Mouse (Mus musculus): ENCODE measurements around the gene 1700021F07Rik.

Gene 1700021F07Rik

DNA sequence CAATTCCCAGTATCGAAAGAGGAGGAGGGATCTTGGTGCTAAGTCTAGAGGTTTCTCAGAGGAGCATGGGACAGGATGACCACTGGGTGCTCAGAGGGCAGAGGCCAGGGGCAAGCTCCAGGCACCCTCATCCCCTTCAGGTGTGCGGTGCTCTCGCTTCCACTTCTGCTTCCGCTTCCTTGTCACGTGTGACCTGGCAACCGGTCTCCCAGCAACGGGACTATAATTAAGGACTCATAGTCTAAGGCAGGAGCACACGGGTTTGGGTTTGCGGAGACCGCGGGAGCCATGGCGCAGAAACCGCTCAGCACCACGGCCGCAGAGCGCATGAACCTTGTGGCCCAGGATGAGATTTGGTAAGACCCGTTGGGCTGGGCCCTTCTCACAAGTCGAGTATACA is at the start of gene 1700021F07Rik:
Gene 1700021F07Rik, plus strand, starts transcription at position 211 of the 400 bp plus-strand sequence.
- DNase-seq = no peak

DNA sequence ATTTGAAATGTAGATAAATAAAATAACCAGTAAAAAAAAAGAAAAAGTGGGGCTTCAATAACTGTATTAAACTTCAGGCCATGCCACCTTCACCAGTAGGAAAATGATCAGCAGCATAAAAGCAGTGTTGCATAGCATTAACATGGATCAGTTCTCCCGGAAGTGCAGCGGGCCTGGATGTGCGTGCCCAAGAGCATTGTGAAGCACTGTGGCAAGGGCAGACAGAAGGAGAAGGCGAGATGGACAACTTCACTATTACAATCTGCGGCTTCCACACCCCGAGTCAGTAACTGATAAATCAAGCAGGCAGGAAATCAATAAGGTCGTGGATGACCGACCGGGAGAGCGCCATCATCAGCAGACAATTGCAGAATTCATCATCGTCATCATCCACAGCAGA is 49.2 kb upstream of the 1700021F07Rik start:
- DNase-seq = no peak

DNA sequence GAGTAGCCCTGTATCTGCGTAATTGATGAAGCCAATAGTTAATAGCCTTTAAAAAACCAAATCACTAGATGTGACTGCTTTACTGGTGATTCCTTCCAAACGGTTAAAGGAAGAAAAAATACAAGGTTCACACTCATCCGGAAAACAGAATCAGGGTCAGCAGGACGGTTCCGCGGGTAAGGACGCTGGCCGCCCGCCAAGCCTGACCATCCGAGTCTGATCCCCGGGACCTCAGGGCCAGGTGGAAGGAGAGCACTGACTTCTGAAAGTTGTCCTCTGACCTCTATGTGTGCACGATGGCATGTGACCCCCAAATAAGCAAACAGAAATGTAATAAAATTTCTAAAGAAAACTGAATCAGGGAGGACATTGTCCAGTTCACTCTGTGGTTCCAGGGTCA is 43.3 kb upstream of the 1700021F07Rik start:
- DNase-seq = no peak

DNA sequence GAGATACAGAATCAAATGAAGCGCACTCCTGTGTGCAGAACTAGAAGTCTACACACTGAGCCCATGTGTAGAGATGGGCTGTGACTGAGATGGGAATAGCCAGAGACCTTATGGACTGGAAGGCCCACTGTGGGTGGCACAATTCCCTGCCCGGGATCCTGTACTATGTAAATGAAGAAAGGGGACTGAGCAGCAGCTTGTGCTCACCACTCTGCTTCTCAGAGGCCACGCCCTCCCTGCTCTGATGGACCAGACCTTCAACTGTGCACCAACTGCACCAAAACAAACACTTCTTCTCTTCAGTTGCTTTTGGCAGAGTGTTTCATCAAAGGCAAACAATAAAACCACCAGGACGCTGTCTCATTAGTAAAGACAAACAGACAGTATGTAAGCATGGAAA is 37.9 kb upstream of the 1700021F07Rik start:
- DNase-seq = no peak

DNA sequence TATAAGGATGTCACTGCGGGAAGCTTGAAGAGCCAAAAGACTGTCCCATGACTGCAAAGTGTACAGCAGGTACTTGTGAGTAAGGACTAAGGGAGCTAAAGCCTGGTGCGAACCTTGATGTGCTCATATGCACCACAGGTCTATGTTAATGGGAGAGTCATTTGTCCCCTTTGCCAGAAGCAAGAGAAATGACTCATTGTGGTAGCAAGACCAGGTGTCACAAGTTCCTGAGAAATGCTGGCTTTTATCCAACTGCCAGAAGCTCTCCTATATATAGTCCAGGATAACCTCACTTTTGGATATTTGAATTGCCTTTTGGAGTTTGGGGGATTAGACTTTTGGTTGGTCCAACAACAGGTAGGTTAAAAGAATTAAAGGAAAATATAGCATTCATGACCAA is 22.8 kb upstream of the 1700021F07Rik start:
- no peak for DNase-seq

DNA sequence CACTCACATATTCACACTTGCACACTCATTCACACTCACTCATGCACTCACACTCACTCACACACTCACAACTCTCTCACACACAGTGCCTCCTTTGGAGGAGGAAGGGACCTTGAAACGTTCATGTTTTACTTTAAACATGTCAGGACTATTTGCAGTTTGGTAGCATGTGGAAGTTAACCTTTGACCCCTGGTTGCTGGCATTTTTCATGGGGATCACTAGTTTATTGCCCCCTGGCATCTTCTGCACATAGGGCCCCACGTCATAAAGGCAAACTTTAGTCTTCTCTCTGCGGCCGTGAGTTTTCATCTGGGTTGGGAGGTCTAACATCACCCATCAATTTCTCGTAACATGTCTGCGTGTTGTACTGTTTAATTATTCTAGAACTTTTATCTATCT is 8.4 kb upstream of the 1700021F07Rik start:
- no peak for DNase-seq

DNA sequence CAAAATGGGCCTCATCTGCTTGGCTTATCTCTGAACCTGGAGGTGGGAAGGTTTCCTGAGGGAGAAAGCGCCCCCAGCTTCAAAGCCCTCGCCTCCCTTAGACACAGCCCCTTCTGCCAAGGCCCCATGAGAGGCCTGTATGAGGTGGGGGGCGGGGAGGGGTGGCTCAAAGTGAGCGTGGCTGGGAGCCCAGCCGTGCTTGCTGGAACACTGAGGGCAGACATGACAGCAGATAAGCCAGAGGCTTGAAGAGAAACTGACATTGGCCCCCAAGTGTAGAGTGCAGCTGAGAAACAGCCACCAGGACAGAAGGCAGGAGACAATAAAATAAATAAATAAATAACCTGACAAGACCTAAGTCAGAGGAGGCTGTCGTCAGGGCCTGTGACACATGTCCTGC is 7.2 kb upstream of the 1700021F07Rik start:
- DNase-seq = no peak

DNA sequence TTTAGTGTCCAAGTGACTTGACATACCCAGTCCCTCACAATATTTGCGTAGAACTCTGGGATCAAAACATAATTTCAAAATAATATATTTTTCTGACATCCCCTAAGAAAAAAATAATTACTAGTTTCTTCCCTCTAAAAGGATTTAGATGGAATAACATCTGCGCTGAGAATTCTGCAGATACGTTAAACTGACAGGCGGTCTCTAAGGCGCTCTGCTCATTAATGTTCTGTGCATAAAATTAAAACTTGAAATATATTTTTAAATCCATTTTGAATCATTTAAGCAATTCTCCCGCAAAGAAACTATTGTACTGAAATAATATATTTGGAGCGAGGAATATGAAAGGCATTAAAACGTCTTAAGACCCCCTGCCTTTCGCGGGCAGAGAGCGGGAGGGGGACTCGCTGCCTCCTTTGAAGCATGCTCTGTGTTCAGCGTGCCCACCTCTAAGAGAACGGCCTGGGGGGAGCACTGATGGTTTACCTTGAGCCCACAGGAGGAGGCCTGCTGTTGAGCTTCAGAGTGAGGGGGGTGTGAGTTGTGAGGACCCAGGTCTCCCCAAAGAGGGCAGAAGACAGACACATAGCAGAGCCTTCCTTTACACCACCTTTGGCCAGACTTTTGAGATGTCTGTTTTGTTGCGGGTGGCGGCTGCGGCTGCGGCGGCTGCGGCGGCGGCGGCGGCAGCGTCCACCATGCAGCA is 6.1 kb upstream of the 1700021F07Rik start:
- no peak for DNase-seq

DNA sequence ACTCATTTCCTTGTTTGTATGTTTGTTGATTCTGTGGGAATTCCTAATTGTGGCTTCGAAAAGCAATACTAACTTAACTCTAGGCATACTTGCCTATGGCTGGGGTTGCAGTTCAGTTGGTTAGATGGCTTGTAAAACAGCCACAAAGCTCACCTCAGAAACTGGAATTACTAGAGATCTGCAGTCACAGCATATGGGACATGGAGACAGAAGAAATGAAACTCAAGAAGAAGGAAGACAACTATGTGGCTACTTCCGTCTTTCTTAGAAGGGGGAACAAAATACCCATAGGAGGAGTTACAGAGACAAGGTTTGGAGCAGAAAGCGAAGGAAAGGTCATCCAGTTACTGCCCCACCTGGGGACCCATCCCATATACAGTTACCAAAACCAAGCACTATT is 6.1 kb downstream of the 1700021F07Rik start:
- no peak for DNase-seq

DNA sequence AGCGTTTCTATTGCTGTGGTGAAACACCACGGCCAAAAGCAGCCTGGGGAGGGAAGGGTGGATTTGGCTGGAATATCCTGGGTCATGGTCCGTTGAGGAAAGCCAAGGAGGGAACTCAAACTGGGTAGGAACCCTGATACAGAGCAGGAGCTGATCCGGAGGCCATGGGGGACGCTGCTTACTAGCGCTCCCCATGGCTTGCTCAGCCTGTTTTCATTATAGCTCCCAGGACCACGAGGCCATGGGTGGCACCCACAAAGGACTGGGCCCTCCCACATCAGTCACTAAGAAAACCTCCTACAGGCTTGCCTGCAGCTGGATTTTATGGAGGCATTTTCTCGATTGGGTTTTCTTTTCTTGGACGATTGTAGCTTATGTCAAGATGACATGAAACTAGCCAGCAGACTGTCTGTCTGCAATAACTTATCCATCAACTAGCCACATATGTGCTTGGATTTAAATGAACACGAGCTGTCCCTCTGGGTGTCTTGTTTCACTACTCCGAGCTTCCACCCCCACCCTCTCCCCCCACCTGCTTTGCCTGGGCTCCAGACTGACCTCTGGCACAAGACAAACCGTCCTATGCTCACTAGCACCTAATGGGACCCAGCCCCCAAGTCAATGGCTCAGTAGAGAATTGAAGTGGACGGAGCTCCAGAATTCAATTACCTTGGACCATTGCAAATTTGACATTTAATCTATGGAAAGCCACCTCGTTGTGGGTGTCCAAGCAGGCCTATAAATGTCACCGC is 10.5 kb downstream of the 1700021F07Rik start:
- no peak for DNase-seq

DNA sequence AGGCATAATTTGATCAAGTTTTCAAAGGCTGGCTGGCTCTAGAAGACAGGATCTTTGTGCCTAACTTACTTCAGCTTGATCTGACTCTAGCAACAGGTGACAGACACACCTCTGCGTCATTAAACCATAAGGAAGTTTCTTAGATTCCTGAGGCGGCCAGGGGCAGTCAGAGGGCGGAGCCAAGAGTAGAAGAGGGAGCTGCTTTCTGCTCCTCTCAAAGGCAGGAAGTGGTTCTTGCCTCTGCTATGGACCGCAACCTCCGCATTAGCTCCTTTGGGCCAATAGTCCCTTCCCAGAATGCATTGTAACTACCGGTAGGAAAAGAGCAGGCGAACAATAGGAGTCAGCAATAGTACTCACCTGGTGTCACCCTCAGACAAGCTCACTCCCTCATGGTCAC is 12.2 kb downstream of the 1700021F07Rik start:
- no peak for DNase-seq

DNA sequence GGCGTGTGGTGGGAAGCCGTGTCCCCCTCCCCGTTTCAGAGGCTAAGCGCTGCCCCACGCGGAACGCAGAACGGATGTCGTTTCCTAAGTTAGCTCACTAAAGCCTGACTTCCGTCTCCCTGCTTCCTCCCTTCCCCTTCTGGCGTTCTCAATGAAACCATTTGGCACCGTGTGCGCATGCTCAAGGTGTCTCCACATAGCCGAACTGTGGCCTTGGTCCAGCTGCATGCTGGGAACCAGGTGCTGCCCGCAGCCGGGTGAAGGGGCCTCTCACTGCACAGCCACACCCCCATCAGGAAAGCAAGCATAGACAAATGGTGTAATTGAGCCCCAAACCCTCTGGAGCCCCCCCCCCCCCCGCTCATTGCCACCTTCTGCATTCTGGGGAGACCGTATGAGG is 13.0 kb downstream of the 1700021F07Rik start:
- peak; percentile 34 for DNase-seq

DNA sequence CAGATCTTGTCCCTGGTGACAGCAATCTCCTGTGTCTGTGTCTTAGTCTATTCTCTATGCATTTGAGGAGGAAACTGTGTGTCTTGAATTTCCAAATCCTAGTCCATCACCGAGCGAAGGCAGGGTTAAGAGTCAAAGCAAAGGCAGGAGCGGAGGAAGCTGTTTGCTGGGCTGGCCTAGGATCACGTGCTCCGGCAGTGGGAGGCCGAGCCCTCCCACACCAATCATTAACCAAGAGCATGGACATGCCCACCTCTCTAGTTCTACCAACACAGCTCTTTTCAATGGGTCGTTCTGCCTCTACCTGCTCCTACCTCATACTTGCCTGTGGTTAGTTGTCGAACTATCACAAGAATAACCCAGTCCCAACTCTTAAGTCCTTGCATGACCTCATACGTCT is 13.5 kb downstream of the 1700021F07Rik start:
- DNase-seq = peak; percentile 57

DNA sequence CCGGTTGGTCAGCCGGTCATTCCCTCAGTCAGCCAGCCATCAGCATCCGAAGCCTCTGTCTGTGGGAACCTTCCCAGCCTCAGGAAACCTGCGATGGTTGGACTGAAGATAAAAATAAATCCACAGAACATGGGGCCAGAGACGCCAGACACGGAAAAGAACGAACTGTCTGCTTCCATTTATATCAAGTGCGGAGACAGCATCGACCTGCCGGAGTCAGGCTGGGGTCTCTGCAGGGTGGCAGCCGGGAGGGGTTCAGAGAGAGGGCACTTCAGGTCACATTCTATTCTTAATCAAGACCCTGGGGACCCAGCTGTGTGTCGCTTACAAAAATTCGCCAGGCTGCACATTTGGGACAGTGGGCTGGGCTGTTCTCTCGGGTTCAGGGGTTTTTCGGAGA is 17.4 kb downstream of the 1700021F07Rik start:
- no peak for DNase-seq

DNA sequence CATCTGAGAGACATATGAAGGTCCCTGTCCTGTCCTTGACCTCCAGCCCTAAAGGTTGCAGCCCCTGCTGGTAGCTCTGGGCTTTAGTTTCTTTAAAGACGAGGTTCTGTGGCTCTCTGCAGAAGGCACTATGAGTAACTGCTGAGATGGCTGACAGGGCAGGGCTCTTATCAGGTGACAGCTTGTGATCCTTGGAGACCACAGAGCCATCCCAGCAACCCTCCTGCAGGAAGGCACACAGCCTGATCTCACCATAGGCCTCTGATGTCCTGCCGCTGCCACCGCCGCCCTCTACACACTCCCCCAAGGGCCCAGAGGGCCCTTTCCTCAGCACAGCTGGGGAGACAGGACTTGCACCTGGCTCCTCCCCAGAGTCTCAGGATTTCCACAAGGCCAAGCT is 19.4 kb downstream of the 1700021F07Rik start:
- DNase-seq = no peak

DNA sequence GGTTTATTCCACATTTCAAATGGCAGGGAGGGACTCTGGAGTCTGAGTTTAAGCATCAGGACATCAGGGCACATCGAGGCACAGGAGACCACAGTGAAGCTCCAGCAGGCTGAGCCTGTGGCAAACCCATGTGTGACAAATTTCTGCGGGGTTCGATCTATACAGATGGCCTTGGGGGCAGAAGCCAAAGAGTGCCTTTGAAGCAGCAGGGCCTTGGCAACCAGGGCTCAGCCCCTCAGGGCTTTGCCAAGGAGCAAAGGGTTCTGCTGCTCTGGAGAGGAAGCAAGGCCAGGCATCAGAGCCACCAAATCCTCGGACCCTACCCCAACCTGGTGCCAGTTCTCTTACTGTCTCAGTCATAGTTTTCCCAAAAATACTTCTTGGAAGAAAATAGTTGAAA is 20.3 kb downstream of the 1700021F07Rik start:
- DNase-seq = no peak

DNA sequence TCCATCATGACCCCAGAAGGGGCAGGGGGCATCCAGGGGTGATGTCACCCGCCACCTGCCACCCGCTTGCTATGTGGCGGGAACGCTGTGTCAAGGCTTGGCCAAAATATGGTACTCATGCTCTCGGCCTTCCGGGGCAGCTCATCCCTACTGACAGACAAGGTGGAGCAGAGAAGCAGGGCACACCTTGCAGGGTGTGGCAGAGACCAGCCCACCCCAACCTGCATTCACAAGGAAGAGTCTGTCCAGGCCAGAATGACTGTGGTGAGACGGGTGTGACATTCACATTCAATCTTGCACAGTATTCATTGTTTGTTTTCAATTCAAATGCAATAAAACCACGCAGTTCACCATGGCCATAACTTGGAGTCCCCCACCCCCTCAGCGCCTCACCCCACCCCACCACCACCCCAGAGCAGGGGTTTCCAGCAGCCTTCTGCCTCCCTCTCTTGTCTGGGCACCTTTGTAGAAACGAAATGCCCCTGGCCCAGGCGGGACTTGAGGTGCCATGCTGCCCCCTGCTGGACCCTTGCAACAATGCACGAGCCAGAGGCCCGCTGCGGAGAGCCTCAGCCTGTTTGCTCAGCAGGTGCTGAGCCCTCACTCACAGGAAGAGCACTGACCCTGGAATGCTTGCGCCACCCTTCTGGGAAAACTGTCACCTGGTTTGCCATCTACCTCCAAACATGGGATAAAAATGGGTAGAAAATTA is 23.8 kb downstream of the 1700021F07Rik start:
- peak; percentile 82 for DNase-seq

DNA sequence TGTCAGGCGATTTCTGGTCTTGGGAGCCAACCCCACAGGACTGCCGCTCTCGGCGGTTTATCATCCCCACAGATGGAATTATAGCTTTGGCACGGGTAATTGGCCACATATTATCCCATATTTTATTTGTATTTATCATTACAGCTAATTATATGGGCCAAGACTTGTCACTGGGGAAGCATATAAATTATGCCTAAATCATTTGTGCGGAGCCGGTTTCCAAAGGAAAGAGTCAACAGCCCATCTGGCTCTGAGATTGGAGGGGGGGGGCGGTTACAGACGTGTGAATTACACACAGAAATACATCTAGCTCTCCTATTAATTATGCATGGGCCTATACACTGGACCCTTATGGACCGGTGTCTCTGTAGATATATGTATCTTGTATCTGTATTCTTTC is 26.9 kb downstream of the 1700021F07Rik start:
- no peak for DNase-seq

DNA sequence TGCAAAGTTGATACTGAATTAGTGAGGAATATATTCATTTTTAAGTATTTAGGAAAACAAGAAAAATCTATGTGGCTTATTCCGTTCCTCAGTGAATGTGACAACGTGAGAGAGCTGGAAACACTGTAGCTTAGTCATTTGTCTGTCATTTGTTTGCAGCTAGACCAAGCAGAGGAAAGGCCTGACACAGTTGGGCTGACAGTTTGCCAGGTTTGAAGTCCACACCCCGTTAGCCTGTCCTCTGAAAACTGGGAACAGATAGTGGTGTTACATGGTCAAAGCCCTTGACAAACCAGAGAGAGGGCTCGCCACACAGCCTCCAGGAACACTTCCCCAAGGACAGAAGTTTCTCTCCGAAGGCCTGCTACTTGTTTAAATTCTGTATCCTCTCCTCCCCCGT is 28.3 kb downstream of the 1700021F07Rik start:
- no peak for DNase-seq

DNA sequence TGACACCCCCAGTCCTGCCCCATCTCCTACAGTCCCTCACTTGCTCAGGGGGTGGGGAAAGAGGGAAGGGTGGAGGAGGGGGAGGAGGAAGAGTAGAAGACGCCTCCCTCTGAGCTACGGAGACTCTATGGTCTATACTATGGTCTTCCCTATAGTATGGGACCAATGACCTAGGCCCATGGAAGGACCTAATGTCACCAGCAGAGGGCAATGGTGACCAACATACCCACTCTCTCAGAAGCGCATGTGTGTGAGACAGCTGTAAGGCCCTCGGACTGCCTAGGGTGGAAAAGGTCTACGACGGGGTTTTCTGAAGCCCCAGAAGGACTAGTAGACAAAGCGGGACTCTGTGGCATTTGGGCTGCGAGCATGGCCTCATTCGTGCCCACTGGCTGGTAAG is 31.5 kb downstream of the 1700021F07Rik start:
- DNase-seq = peak; percentile 27

DNA sequence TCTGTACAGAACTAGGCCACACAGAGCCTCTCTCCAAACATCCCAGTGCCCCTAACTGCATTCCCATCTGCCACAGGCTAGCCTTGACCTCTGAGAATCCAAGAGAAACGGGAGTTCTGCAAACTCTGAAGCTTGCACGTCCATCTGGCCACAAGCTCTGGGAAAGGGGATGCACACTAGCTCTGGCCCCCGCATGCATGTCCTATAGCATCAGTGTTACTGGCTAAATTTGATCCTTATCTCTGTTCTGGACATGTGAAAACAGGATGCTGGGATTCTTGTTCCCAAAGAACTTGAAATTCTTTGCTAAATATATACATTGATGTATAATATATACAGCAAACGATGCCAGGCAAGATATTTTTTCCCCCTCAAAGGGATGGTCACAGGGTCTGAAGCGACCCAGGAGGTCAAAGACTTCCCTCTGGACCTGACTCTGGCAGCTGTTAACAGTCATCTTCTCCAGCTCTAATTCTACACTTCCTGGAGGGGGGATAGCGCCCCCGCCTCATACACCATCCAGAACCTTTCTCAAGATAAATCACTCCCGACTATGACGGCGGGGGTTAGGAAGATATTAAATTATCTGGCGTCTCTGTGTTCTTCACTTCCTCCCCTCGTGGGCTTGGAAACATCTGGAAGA is 36.5 kb downstream of the 1700021F07Rik start:
- DNase-seq = no peak

DNA sequence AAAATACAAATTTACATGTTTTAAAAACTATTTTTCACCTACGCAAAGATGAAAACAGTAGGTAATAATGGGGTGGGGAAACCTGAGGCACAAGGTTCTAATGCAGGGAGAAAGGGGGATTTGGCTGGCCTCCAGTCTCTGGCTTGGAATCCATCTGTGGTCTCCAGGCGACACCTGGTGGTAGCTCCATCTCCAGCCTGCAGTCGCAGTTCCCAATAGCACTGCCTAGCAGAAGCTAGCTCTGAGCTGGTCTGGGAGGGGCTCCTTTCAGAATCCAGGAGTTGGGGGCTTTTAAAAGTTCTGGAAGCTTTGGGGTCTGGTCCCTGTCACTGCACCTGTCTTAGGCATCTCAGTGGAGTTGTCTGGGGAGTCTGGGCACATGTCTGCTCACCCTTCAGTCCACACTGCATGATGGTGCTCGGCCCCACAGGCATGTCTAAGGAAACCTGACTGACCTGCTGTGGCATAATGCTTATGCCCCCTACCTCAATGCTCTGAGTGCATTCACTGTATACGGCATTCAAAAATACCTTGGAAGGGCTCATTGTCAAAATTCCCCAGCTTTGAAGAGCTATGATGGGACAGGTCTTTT is 39.6 kb downstream of the 1700021F07Rik start:
- DNase-seq = peak; percentile 69

DNA sequence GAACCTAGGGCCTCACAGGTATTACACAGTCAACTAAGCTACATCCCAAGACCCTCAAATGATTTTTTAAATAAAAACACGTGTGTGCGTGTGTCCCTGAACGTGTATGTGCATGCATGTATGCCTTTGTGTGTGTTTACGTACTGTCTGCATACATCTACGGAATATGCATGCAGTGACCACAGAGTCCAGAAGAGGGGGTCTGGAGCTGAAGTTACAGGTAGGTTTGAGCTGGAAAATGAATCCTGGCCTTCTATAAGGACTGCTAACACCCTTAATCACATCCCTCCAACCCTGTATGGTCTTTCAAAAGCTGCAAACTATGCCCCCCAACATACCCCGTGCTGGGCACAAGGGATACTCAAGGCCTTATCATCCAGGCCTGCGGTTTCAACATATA is 41.0 kb downstream of the 1700021F07Rik start:
- no peak for DNase-seq
